Mouse (Mus musculus) brain, embryonic 14.5 days (tissue): ENCODE measurements around the gene Hectd4.

ENCODE experiments used
- CTCF ChIP-seq: fragments of 200-500 bp; IDR thresholded peaks from 2 replicates; pipeline ENCODE4 v1.5.1; 2012; ENCODE audit warnings: inconsistent platforms, mild to moderate bottlenecking, moderate library complexity, borderline replicate concordance; ENCODE audit not compliant: insufficient read depth, insufficient read length; ENCODE audit errors: extremely low read depth
- POLR2A ChIP-seq: fragments of 200-500 bp; IDR thresholded peaks from 2 replicates; pipeline ENCODE4 v1.6.1; 2012; ENCODE audit warnings: mild to moderate bottlenecking, inconsistent platforms, borderline replicate concordance; ENCODE audit not compliant: poor library complexity, insufficient read depth, insufficient read length, severe bottlenecking; ENCODE audit errors: extremely low read depth

- TF ChIP-seq CTCF = no peak
- no peak for TF ChIP-seq POLR2A
These were observed 121.0 kb downstream of the Hectd4 start for GRCm38 (mm10) chr5:121340965-121341473.
